Mouse (Mus musculus) neural tube, embryonic 13.5 days (tissue): ENCODE data around the gene Acer2. TPM values are rescaled to one million over a fixed set of nuclear protein-coding genes. Genes with fewer than 3 reads are reported as not detected.
"Not testable (repeated sequence)": the region's sequence is repeated elsewhere in the genome, so short reads cannot be mapped to it uniquely, and the experiment has no call there.

Experiments used
- ATAC-seq: fragments of 200-750 bp; cut with Nextera tagmentation; 2 replicates; pipeline ENCODE4 v1.8.0; 2017; ENCODE audit warnings: low read depth, mild to moderate bottlenecking, moderate TSS enrichment, moderate library complexity
- H3K27ac ChIP-seq: fragments of 300-500 bp; sonication (generic); replicated peaks from 2 replicates; pipeline ENCODE4 v1.5.1; 2015; ENCODE audit warnings: moderate library complexity, mild to moderate bottlenecking, inconsistent platforms
- H3K27me3 ChIP-seq: fragments of 300-500 bp; sonication (generic); 2 replicates; pipeline ENCODE4 v1.6.1; 2015; ENCODE audit warnings: mild to moderate bottlenecking, inconsistent platforms
- H3K36me3 ChIP-seq: fragments of 300-500 bp; sonication (generic); 2 replicates; pipeline ENCODE4 v1.6.1; 2015; ENCODE audit warnings: mild to moderate bottlenecking, inconsistent platforms
- H3K4me1 ChIP-seq: fragments of 300-500 bp; sonication (generic); replicated peaks from 2 replicates; pipeline ENCODE4 v1.6.1; 2015; ENCODE audit warnings: inconsistent platforms
- H3K4me2 ChIP-seq: fragments of 300-500 bp; sonication (generic); 2 replicates; pipeline ENCODE4 v1.6.1; 2015; ENCODE audit warnings: inconsistent platforms, mild to moderate bottlenecking, moderate library complexity
- H3K4me3 ChIP-seq: fragments of 300-500 bp; sonication (generic); 2 replicates; pipeline ENCODE4 v1.5.1; 2015; ENCODE audit warnings: mild to moderate bottlenecking, inconsistent platforms
- H3K9ac ChIP-seq: fragments of 300-500 bp; sonication (generic); 2 replicates; pipeline ENCODE4 v1.6.1; 2015; ENCODE audit warnings: moderate library complexity, mild to moderate bottlenecking, inconsistent platforms
- H3K9me3 ChIP-seq: fragments of 300-500 bp; sonication (generic); 2 replicates; pipeline ENCODE4 v1.6.1; 2016; ENCODE audit warnings: inconsistent platforms
- WGBS: fragments of 180-500 bp; shearing (Covaris S2); methylation state at CpG from one replicate; pipeline ENCODE4 v1.1.7; 2015; 5-methylcytosine and 5-hydroxymethylcytosine counted together
- polyA plus RNA-seq: library from polyadenylated mRNA; unstranded; fragments of >200 nt; fragmentation: Nextera tagmentation; extraction: Ambion mirVana; gene quantifications from 2 replicates; pipeline ENCODE4 v1.2.1, GENCODE M21; 2015

The Acer2 gene
- polyA plus RNA-seq: 20.0 and 23.8 TPM in 2 replicates

DNA sequence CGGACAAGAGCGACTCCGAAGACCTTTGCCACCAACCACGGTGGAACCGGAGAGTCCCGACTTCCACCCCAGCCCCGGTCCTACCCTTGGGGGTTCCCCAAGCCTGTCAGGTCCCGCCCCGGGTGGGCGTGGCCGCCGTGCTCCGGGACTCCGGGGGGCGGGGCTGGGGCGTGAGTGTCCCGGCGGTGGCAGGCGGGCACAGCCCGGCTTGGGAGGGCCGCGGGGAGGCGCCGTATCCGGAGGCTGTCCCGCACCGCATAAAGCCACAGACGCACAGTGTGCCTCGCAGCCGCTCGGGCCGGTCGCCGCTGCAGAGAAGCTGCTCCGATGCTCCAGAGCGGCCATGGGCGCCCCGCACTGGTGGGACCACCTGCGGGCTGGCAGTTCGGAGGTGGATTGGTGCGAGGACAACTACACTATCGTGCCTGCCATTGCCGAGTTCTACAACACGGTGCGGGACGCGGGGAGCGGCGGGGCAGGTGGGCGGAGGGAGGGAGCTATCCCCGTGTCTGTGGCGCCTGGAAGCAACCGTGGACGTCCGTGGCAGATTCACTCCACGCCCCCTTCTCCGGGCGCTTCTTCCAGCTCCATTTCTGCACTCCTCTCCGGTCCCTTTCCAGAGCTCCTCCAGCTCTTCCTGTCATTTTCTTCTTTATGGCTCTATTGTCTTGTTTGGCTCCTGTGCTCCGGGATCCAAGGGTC, at the start of gene Acer2:
Acer2 (plus strand) TSS at position 251 of the 702 bp plus-strand sequence.
- peak within 1 kb of the TSS; percentile 89 for H3K4me2 ChIP-seq
- peak within 1 kb of the TSS; percentile 81 for H3K9ac ChIP-seq
- H3K27me3 ChIP-seq: peaks cover 17% of the 10 kb centered on the region
- no peaks in the 10 kb centered on the region for H3K9me3 ChIP-seq
- peak; percentile 92 for ATAC-seq
- under 1% methylated on average over 59 of the region's 60 CpGs for WGBS
- H3K27ac ChIP-seq: peak within 1 kb of the TSS; percentile 67
- peaks cover 16% of the 10 kb centered on the region for H3K4me1 ChIP-seq
- peak within 1 kb of the TSS; percentile 79 for H3K4me3 ChIP-seq
- no peaks in the 10 kb centered on the region for H3K36me3 ChIP-seq

DNA sequence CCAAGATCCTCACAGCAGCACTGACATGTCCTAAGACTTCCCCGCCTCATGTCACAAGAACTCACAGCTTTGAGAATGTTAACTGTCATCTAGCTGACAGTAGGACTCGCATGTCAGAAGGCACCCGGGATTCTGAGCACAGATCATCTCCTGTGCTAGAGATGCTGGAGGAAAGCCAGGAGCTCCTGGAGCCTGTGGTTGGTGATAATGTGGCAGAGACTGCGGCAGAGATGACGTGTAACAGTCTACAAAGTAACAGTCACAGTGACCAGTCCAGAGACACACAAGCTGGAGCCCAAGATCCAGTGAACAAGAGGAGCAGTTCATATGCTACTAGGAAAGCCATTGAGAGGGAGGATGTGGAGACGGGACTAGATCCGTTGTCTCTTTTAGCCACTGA, 49.1 kb upstream of the Acer2 start:
- no peaks in the 10 kb centered on the region for H3K9me3 ChIP-seq
- H3K27me3 ChIP-seq: no peaks in the 10 kb centered on the region
- H3K36me3 ChIP-seq: peaks cover 57% of the 10 kb centered on the region
- ATAC-seq: no peak
- no peak overlapping the region for H3K4me3 ChIP-seq
- no peaks in the 10 kb centered on the region for H3K4me1 ChIP-seq
- no peak overlapping the region for H3K9ac ChIP-seq
- 93% methylated on average over 7 of the region's 7 CpGs for WGBS
- no peak overlapping the region for H3K27ac ChIP-seq
- H3K4me2 ChIP-seq: no peak overlapping the region

DNA sequence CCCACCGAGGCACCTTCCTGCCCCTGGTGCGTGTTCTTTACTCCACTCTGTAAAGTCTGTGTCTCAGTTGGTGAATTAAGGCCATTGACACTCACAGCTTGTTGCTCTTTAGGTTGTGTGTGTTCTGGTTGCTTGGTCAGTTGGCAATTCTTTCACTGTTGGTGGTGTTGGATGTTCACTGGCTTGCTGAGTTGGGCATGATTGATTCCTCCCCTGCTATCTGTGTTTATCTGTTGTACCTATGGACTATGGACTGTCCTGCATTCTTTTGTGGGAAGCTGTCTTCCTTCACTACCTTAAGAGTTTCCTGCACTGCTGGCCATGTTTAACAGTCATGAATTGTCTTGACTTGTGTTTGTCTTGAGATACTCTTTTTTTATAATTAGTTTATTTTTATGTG, 42.3 kb upstream of the Acer2 start:
- peaks cover 48% of the 10 kb centered on the region for H3K36me3 ChIP-seq
- H3K9ac ChIP-seq: no peak overlapping the region
- no peak for ATAC-seq
- no peak overlapping the region for H3K27ac ChIP-seq
- H3K4me1 ChIP-seq: no peaks in the 10 kb centered on the region
- no peak overlapping the region for H3K4me2 ChIP-seq
- H3K27me3 ChIP-seq: no peaks in the 10 kb centered on the region
- 97% methylated on average over 2 of the region's 2 CpGs for WGBS
- no peaks in the 10 kb centered on the region for H3K9me3 ChIP-seq
- no peak overlapping the region for H3K4me3 ChIP-seq

DNA sequence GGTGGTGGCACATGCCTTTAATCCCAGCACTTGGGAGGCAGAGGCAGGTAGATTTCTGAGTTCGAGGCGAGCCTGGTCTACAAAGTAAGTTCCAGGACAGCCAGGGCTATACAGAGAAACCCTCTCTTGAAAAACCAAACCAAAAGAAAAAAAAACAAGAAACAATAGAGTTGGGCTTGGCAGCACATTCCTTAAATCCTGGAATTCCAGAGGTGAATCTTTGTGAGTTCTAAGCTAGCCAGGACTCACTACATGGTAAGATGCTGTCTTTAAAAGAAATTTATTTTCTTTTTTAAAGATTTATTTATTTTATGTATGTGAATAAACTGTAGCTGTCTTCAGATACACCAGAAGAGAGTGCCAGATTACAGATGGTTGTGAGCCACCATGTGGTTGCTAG, 33.1 kb upstream of the Acer2 start:
- not testable (repeated sequence) for H3K27me3 ChIP-seq, H3K4me1 ChIP-seq, H3K9me3 ChIP-seq, H3K4me2 ChIP-seq, H3K9ac ChIP-seq, H3K4me3 ChIP-seq, ATAC-seq, H3K27ac ChIP-seq
- H3K36me3 ChIP-seq: peaks cover 66% of the 10 kb centered on the region
- 100% methylated on average over 2 of the region's 2 CpGs for WGBS

DNA sequence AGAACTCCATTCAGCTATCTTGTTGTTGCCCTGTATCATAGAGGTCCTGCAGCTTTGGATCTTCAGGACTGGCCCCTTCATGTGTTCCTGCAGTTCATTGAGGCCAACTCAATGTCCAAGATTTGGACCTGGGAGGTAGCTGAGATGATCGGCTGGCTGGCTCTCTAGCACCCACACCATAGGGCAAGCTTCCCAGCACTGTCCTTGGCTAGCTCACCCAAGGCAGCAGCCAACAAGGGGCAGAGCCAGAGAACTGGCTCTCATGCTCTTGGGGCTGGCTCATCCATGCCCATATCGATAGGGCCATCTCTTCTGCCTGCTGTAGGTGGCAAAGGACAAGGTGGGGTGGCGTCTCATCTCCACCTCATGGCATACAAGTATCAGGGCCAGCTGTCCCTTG, 28.8 kb upstream of the Acer2 start:
- Histone ChIP-seq H3K4me3 (no peak overlapping the region), H3K4me2 (no peak overlapping the region), H3K9me3 (no peaks in the 10 kb centered on the region), H3K27me3 (no peaks in the 10 kb centered on the region), H3K27ac (no peak overlapping the region), H3K4me1 (no peaks in the 10 kb centered on the region), H3K36me3 (peaks cover 55% of the 10 kb centered on the region), H3K9ac (no peak overlapping the region)
- 91% methylated on average over 3 of the region's 3 CpGs for WGBS
- ATAC-seq: no peak

DNA sequence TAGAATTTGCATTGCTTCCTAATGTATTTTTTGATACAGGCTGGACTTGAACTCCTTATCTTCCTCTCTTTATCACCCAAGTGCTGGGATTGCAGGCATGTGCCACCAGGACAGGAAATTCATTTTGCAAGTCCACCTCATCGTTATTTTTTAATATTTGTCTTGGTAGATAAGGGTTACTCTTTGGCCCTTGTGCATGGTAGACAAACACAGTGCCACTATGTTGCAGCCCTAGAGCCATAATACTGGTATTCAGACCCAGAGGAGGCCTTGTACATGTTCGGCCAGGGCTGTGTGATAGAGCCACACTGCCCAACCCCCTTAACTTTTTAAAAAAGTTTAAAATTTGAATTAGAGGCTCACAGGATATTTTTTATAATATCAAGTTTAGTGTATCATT, 26.9 kb upstream of the Acer2 start:
- no peak overlapping the region for H3K9ac ChIP-seq
- no peak for ATAC-seq
- H3K4me2 ChIP-seq: no peak overlapping the region
- H3K36me3 ChIP-seq: peaks cover 50% of the 10 kb centered on the region
- WGBS: 94% methylated on average over 2 of the region's 2 CpGs
- no peaks in the 10 kb centered on the region for H3K27me3 ChIP-seq
- no peak overlapping the region for H3K27ac ChIP-seq
- H3K9me3 ChIP-seq: no peaks in the 10 kb centered on the region
- H3K4me1 ChIP-seq: no peaks in the 10 kb centered on the region
- no peak overlapping the region for H3K4me3 ChIP-seq

DNA sequence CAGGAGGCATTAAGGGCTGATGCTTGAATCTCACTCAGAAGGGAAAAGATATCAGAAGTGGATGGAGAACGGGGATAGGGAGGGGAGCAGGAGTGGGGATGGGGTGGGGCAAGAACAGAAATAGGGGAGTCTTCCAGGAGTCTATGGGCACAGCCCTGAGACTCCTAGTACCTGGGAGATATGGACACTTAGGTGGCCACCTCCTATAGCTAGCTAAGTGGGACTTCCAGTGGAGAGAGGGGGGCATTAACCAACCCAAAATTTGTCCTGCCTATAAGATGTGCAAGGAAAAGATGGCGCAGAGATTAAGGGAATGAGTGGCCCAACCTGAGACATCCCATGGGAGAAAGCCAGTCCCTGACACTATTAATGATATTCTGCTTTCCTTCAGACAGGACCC, 22.9 kb upstream of the Acer2 start:
- Histone ChIP-seq H3K4me1 (peaks cover 11% of the 10 kb centered on the region), H3K4me2 (no peak overlapping the region), H3K36me3 (peaks cover 55% of the 10 kb centered on the region), H3K9ac (no peak overlapping the region), H3K27ac (no peak overlapping the region), H3K27me3 (no peaks in the 10 kb centered on the region), H3K9me3 (no peaks in the 10 kb centered on the region), H3K4me3 (no peak overlapping the region)
- WGBS: 90% methylated on average over 2 of the region's 2 CpGs
- peak; percentile 64; the same call in 1 of the 2 replicates for ATAC-seq

DNA sequence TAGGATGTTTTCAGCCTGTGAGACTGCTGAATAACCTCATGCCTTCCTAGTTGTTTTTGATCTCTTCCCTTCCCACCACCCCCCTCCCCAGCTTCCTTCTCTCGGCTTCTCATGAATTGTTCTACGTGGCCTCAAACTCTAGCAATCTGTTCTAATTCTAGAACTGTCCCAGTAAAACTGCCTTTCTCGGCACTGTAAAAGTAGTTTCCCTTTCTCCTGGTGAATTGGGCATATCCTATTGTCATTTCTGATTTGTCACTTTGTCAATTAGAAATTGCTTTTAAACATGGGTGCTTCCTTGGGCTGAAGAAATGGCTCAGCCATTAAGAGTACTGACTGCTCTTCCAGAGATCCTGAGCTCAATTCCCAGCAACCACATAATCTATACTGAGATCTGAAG, 22.2 kb upstream of the Acer2 start:
- Histone ChIP-seq H3K27ac (no peak overlapping the region), H3K9me3 (no peaks in the 10 kb centered on the region), H3K4me2 (no peak overlapping the region), H3K4me1 (peaks cover 11% of the 10 kb centered on the region), H3K9ac (no peak overlapping the region), H3K27me3 (no peaks in the 10 kb centered on the region), H3K4me3 (no peak overlapping the region), H3K36me3 (peaks cover 51% of the 10 kb centered on the region)
- ATAC-seq: no peak
- WGBS: 67% methylated on average over 3 of the region's 3 CpGs

DNA sequence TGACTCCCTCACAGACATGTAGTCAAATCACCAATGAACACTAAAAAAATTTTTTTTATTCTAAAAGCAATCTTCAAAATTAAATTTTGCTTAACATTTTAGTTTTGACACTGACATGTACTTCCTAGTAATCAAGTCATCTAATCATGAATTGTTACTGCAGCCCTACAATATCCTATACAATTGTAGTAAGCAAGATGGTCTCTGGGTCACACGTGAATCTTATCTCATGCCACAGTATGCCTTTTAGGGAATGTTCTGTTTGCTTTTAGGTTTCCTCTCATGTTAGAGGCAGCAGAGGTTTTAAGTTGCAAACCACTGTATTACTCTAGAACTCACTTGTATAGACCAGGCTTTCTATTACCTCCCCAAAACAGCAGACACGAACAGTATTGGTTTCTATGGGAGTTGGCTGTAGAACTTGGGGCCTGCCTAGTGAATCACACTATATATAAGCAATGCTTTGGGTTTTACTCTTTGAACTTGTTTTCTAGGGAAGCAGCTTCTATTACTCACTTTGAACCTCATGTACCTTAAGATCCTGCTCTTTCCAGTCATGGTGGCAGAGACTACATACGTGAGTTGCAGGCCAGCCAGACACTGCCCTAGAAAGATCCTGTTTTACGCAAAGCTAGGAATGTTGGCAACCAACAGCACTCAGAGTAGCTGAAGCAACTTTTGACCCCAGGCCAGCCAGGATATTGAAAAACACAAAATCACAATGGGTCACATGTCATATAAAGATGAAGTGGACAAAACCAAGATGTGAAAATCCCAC, 21.2 kb upstream of the Acer2 start:
- peaks cover 46% of the 10 kb centered on the region for H3K36me3 ChIP-seq
- peaks cover 13% of the 10 kb centered on the region for H3K4me1 ChIP-seq
- no peak overlapping the region for H3K27ac ChIP-seq
- 91% methylated on average over 4 of the region's 4 CpGs for WGBS
- H3K4me2 ChIP-seq: no peak overlapping the region
- H3K27me3 ChIP-seq: no peaks in the 10 kb centered on the region
- ATAC-seq: no peak
- H3K9ac ChIP-seq: no peak overlapping the region
- H3K9me3 ChIP-seq: no peaks in the 10 kb centered on the region
- no peak overlapping the region for H3K4me3 ChIP-seq

DNA sequence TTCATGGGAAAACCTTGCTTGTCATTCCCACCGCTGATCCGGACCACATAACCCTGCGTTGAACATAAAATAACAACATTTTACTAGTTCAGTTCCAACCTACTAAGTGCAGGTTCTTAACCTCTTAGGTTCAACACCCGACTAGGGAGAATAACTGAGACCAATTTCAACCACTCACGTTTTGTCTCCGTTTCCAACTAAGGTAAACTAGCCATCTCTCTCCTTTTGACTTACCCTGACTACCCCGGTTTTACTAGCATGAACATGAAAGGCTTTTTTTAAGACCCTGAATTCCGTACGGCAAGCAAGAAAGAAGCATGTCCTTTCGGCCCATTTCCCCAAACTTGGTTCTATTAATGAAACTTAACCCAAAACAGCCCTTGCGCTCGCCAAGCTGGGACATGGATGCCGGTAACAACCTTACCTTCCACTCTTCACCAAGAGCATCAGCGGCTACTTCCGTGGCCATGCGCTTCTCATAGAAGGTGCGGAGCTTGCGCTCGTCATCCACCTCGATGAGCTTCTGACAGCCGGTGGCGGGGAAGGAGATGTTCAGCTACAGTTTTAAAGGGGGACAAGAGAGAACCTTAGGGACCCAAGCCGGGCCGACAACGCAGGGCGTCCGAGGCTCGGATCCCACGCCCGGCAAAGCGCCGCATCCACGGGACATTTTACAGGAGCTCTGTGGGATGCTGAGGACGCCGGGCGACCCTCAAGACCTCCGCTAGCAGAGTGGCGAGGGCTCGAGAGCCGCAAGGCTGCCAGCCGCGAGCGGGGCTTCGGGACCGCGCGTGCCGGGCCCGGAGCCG, 17.7 kb upstream of the Acer2 start:
- peaks cover 37% of the 10 kb centered on the region for H3K36me3 ChIP-seq
- peak overlapping the region; percentile 99 for H3K9ac ChIP-seq
- H3K4me2 ChIP-seq: peak overlapping the region; percentile 80
- H3K9me3 ChIP-seq: no peaks in the 10 kb centered on the region
- peak; percentile 25 for ATAC-seq
- H3K27ac ChIP-seq: peak overlapping the region; percentile 97
- H3K4me3 ChIP-seq: peak overlapping the region; percentile 94
- peaks cover 19% of the 10 kb centered on the region for H3K4me1 ChIP-seq
- no peaks in the 10 kb centered on the region for H3K27me3 ChIP-seq
- WGBS: 2% methylated on average over 50 of the region's 50 CpGs

DNA sequence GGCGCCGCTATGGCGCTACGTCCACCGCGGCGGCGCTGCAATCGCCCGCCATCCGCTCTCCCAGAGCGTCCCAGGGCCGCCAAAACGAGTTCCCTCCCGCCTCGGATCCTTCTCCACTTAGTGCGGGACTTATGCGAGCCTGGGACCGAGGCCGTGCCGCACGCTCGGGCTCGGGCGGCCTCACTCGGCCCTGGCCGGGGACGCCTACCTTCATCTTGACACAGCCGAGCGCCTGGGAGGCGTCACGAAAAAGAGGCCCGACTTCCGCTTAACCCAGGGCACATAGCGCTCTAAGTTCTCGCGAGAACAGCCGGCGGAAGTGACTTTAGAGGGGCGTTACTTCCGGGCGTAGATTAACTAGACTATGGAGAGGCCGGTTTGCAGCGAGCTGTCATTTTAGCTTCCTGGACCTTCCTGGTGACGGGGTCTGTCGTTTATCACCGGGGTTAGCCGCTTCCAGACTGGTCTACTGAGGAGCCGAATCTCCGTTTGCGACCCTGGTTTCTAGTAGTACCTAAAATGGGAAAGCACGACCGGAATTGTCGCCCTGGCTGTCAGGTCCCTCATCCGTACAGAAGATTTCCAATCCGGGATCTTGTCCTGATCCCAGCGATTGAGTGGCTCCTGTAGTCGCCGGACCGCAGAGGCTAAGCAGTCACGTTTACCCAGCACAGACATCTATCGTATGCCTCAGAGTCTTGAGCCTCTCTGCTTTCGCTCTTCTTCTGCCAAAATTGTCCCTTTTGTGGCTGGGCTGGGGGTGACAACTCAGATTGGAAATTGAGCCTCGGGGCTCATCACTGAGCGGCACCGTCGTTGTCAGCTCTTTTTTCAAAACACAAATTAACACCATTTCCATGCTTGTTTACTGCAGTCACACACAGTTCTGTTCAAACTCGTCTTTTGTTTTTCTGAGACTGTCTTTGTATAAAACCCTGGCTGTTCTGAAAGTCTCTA, 16.8 kb upstream of the Acer2 start, which contains the start of gene Rps6:
Rps6 (minus strand) TSS at position 300 of the 957 bp plus-strand sequence.
- Histone ChIP-seq H3K4me3 (peak within 1 kb of the TSS; percentile 94), H3K27ac (peak within 1 kb of the TSS; percentile 97), H3K4me1 (peaks cover 19% of the 10 kb centered on the region), H3K4me2 (peak within 1 kb of the TSS; percentile 80), H3K9me3 (no peaks in the 10 kb centered on the region), H3K36me3 (peaks cover 31% of the 10 kb centered on the region), H3K27me3 (no peaks in the 10 kb centered on the region), H3K9ac (peak within 1 kb of the TSS; percentile 99)
- under 1% methylated on average over 68 of the region's 68 CpGs for WGBS
- ATAC-seq: peak; percentile 99
